16 mouse cellular contexts compared by ENCODE assay signal in the genomic region with DNA sequence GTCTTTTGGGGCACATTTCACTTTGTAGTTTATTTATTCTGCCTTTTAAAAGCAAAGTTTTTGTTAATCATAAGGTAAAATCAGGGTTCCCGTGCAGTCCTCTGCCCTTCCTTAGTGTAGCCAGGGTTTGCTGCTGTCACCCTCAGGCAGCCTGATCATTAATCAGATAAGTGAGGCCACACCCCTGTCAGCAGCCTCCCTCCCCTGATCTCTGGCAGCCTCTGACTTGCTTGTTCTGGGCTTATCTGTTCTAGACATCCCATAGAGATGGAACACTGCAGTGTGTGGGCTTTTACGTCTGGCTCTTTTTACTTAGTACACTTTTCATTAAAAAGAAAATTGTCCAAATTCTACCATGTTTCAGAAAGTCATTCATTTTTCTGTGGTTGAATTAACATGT. TPM values are rescaled to one million over a fixed set of nuclear protein-coding genes. Genes with fewer than 3 reads are reported as not detected.
DNase-seq lines count a peak whose midpoint lies in the region; ATAC-seq and TF ChIP-seq lines count a peak whose summit lies in the region.
"Had no signal": no experiment of that assay in that cellular context is flagged by ENCODE, and none has a peak within 500 bp of the region (broad histone marks: within the 10 kb centered on the region; RNA-seq: fewer than 3 reads in every experiment).

No protein-coding gene starts in this region.

- ATAC-seq in CD4-positive, CD25-positive, alpha-beta regulatory T cell, adult 4 months = peak; percentile 81
- peak; percentile 65; the same call in 1 of the 2 replicates for ATAC-seq in common myeloid progenitor, adult 5-6 weeks (replicated peaks; ENCODE audit: low read depth, poor library complexity, severe bottlenecking)
- peak; percentile 86 for ATAC-seq in liver, embryonic 15.5 days (ENCODE audit: insufficient read depth)
- ATAC-seq: forebrain, embryonic 16.5 days; midbrain, embryonic 15.5 days had no signal

- no peak overlapping the region for H3K9ac ChIP-seq in liver, embryonic 15.5 days
- H3K9ac ChIP-seq: embryonic facial prominence, embryonic 15.5 days; limb, embryonic 12.5 days; midbrain, embryonic 15.5 days had no signal

- 11% methylated on average over 2 of the region's 2 CpGs for WGBS in liver, embryonic 15.5 days (ENCODE audit: insufficient replicate concordance)
- WGBS in lung, adult 2 months = 34% methylated on average over 2 of the region's 2 CpGs

- peaks cover 10% of the 10 kb centered on the region for H3K36me3 ChIP-seq in liver, embryonic 15.5 days (replicated peaks)

- TF ChIP-seq CTCF in lung, adult 2 months (IDR thresholded peaks at IDR 0.05; ENCODE audit: insufficient read depth, low read length) = no peak

- H3K9me3 ChIP-seq in liver, embryonic 15.5 days (replicated peaks) = no peaks in the 10 kb centered on the region
- H3K9me3 ChIP-seq: midbrain, embryonic 15.5 days had no signal

- peak; percentile 33 for DNase-seq in adrenal gland, adult 2 months
- no peak for DNase-seq in adrenal gland, postnatal 25 days
- DNase-seq in left cerebral cortex, adult 9 months (ENCODE audit: low spot score in 2 of 2) = no peak
- DNase-seq in lung, adult 2 months = no peak
- no peak for DNase-seq in layer of hippocampus, postnatal 10 days (ENCODE audit: low spot score in 2 of 2)
- DNase-seq: cerebellum, adult 2 months; kidney, postnatal 36 days; lung, postnatal 14 days; thymus, adult 18-20 months had no signal

- TF ChIP-seq POLR2A in lung, adult 2 months (IDR thresholded peaks at IDR 0.05; ENCODE audit: borderline replicate concordance, extremely low read depth, low read depth, low read length) = no peak

- peak overlapping the region; percentile 16 for H3K4me2 ChIP-seq in liver, embryonic 15.5 days
- H3K4me2 ChIP-seq: embryonic facial prominence, embryonic 15.5 days; limb, embryonic 12.5 days; midbrain, embryonic 15.5 days had no signal

- peaks cover 10% of the 10 kb centered on the region for H3K4me1 ChIP-seq in liver, embryonic 15.5 days (replicated peaks)
- no peaks in the 10 kb centered on the region for H3K4me1 ChIP-seq in lung, adult 2 months (ENCODE audit: control insufficient read depth, insufficient read depth, low read length)
- H3K4me1 ChIP-seq: embryonic facial prominence, embryonic 15.5 days; limb, embryonic 12.5 days; midbrain, embryonic 15.5 days had no signal

- H3K27me3 ChIP-seq in liver, embryonic 15.5 days = no peaks in the 10 kb centered on the region
- H3K27me3 ChIP-seq: embryonic facial prominence, embryonic 15.5 days; limb, embryonic 12.5 days; midbrain, embryonic 15.5 days had no signal

- H3K4me3 ChIP-seq in liver, embryonic 15.5 days (replicated peaks) = no peak overlapping the region
- no peak overlapping the region for H3K4me3 ChIP-seq in lung, adult 2 months (replicated peaks; ENCODE audit: extremely low read depth, low read depth, low read length)
- H3K4me3 ChIP-seq: embryonic facial prominence, embryonic 15.5 days; limb, embryonic 12.5 days; midbrain, embryonic 15.5 days had no signal

- H3K27ac ChIP-seq in liver, embryonic 15.5 days (replicated peaks) = no peak overlapping the region
- H3K27ac ChIP-seq: embryonic facial prominence, embryonic 15.5 days; limb, embryonic 12.5 days; midbrain, embryonic 15.5 days had no signal

RNA-seq across cellular contexts. Expression of a gene that starts 13.0 kb away (rescaled TPM):
- 10 to 100 TPM in 1 of 2 experiments, 1 to 10 TPM in 1; 6.8 to 10.0 TPM for total RNA-seq in adrenal gland, adult 2 months (2021)
- 3.2 and 4.7 TPM in 2 replicates for polyA plus RNA-seq in adrenal gland, adult 2 months (2012; rRNA removed)
- total RNA-seq in adrenal gland, postnatal 25 days (2021) = 6.9 and 8.0 TPM in 2 replicates
- polyA plus RNA-seq in CD4-positive, CD25-positive, alpha-beta regulatory T cell, adult 4 months (2017; shearing (Covaris generic)) = 1 to 10 TPM; 5.7 to 7.4 TPM
- 0.87 and 3.7 TPM in 2 replicates for total RNA-seq in common myeloid progenitor, adult 5-6 weeks (2017)
- polyA plus RNA-seq in liver, embryonic 15.5 days (2015; fragmentation: Nextera tagmentation; extraction: Ambion mirVana) = 2.7 and 3.0 TPM in 2 replicates
- polyA plus RNA-seq in lung, adult 2 months (2012; rRNA removed) = 1.8 and 2.5 TPM in 2 replicates
- 10 to 100 TPM; 11.2 to 14.6 TPM for total RNA-seq in layer of hippocampus, postnatal 10 days (2021)

RNA-seq across cellular contexts. Expression of a gene that starts 13.3 kb away (rescaled TPM):
- total RNA-seq in adrenal gland, adult 2 months (2021) = 10 to 100 TPM; 39.5 to 39.9 TPM
- polyA plus RNA-seq in adrenal gland, adult 2 months (2012; rRNA removed) = 2.8 and 3.7 TPM in 2 replicates
- 38.4 and 41.4 TPM in 2 replicates for total RNA-seq in adrenal gland, postnatal 25 days (2021)
- 10 to 100 TPM; 11.3 to 12.3 TPM for polyA plus RNA-seq in CD4-positive, CD25-positive, alpha-beta regulatory T cell, adult 4 months (2017; shearing (Covaris generic))
- 21.8 and 31.1 TPM in 2 replicates for total RNA-seq in common myeloid progenitor, adult 5-6 weeks (2017)
- 7.0 TPM in 2 replicates for polyA plus RNA-seq in liver, embryonic 15.5 days (2015; fragmentation: Nextera tagmentation; extraction: Ambion mirVana)
- polyA plus RNA-seq in lung, adult 2 months (2012; rRNA removed) = 8.1 and 13.0 TPM in 2 replicates
- total RNA-seq in layer of hippocampus, postnatal 10 days (2021) = 100 to 1,000 TPM; 291 to 295 TPM
